Mouse (Mus musculus): Measurements from ENCODE around the gene Rsf1. TPM values are rescaled to one million over a fixed set of nuclear protein-coding genes. Genes with fewer than 3 reads are reported as not detected.
A peak's percentile ranks its signal among the peaks of the same experiment; 100 is the strongest.

Rsf1 gene
- polyA plus RNA-seq, 1 experiment: 3.3 TPM

GRCm38 (mm10) chr7:97707123-97707522, 127.4 kb downstream of the Rsf1 start:
- Histone ChIP-seq H3K4me1 (ENCODE audit: control insufficient read depth, insufficient read depth, low read length) (peaks cover 3% of the 10 kb centered on the region; the same call in 1 of the 2 replicates), H3K36me3 (ENCODE audit: control insufficient read depth, insufficient read depth, low read length) (peaks cover 2% of the 10 kb centered on the region; the same call in 1 of the 2 replicates), H3K27me3 (replicated peaks; ENCODE audit: control insufficient read depth, insufficient read depth, low read length) (no peaks in the 10 kb centered on the region), H3K4me3 (ENCODE audit: insufficient read depth, low read depth, low read length) (no peak overlapping the region), H3K27ac (ENCODE audit: insufficient read depth, low read depth, low read length) (no peak overlapping the region)
- peak; percentile 62 for DNase-seq
- TF ChIP-seq POLR2A (IDR thresholded peaks at IDR 0.05; ENCODE audit: low read depth, low read length): no peak
- no peak for TF ChIP-seq CTCF (conservative IDR thresholded peaks at IDR 0.05; ENCODE audit: insufficient read depth, insufficient read length, low read depth, low read length)
- WGBS: 48% methylated on average over 4 of the region's 4 CpGs

DNA sequence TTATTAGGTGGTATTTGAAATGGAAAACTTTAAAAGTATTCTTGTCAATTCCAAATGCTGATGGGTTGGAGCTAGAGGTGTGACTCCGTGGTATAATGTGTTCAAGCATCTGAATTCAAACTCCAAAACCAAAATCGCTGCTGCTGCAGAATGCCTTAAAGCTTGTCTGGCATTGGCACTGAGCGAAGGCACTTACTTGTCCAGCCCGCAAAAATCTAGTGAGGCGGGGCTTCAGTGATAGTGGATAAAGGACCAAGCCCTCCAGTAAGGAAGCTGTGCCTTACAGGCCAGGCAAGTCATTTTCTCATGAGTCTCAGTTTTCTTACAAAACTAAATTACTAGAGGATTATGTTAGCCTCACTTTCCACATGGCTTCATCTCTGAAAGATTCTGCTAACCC, 128.1 kb downstream of the Rsf1 start:
- Histone ChIP-seq H3K36me3 (ENCODE audit: control insufficient read depth, insufficient read depth, low read length) (peaks cover 2% of the 10 kb centered on the region; the same call in 1 of the 2 replicates), H3K4me3 (ENCODE audit: insufficient read depth, low read depth, low read length) (no peak overlapping the region), H3K27ac (ENCODE audit: insufficient read depth, low read depth, low read length) (no peak overlapping the region), H3K4me1 (ENCODE audit: control insufficient read depth, insufficient read depth, low read length) (peaks cover 3% of the 10 kb centered on the region; the same call in 1 of the 2 replicates), H3K27me3 (replicated peaks; ENCODE audit: control insufficient read depth, insufficient read depth, low read length) (no peaks in the 10 kb centered on the region)
- DNase-seq: no peak
- no peak for TF ChIP-seq CTCF (conservative IDR thresholded peaks at IDR 0.05; ENCODE audit: insufficient read depth, insufficient read length, low read depth, low read length)
- TF ChIP-seq POLR2A (IDR thresholded peaks at IDR 0.05; ENCODE audit: low read depth, low read length): no peak
- WGBS: 78% methylated on average over 5 of the region's 5 CpGs

DNA sequence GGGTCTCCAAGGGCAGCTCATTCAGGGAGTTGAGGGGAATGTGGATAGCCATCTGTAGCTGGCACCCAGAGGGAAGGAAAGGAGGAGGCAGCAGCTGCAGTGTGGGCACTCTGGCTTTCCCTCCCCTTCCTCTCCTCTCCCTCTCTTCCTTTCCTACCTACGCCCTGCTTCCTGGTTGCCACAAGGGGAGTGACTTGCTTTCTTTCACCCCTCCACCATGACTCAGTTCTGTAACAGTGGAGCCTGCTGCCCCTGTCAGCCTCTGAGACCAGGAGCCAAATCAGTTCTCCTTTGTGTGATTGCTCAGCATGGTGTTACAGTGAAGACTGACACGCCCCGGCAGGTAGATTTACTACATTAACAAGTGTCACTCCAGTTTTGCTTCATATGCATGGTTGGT, 129.5 kb downstream of the Rsf1 start:
- no peak overlapping the region for H3K27ac ChIP-seq (ENCODE audit: insufficient read depth, low read depth, low read length)
- H3K36me3 ChIP-seq (ENCODE audit: control insufficient read depth, insufficient read depth, low read length): peaks cover 3% of the 10 kb centered on the region
- 78% methylated on average over 3 of the region's 3 CpGs for WGBS
- no peak for DNase-seq
- TF ChIP-seq POLR2A (IDR thresholded peaks at IDR 0.05; ENCODE audit: low read depth, low read length) (no peak), CTCF (conservative IDR thresholded peaks at IDR 0.05; ENCODE audit: insufficient read depth, insufficient read length, low read depth, low read length) (no peak)
- no peaks in the 10 kb centered on the region for H3K27me3 ChIP-seq (replicated peaks; ENCODE audit: control insufficient read depth, insufficient read depth, low read length)
- no peak overlapping the region for H3K4me3 ChIP-seq (ENCODE audit: insufficient read depth, low read depth, low read length)
- H3K4me1 ChIP-seq (ENCODE audit: control insufficient read depth, insufficient read depth, low read length): peaks cover 3% of the 10 kb centered on the region; the same call in 1 of the 2 replicates

GRCm38 (mm10) chr7:97714651-97715050, 135.0 kb downstream of the Rsf1 start:
- no peak overlapping the region for H3K4me3 ChIP-seq (ENCODE audit: insufficient read depth, low read depth, low read length)
- no peak for DNase-seq
- WGBS: 96% methylated on average over 5 of the region's 5 CpGs
- H3K27me3 ChIP-seq (replicated peaks; ENCODE audit: control insufficient read depth, insufficient read depth, low read length): no peaks in the 10 kb centered on the region
- H3K27ac ChIP-seq (ENCODE audit: insufficient read depth, low read depth, low read length): no peak overlapping the region
- peaks cover 5% of the 10 kb centered on the region for H3K36me3 ChIP-seq (ENCODE audit: control insufficient read depth, insufficient read depth, low read length)
- TF ChIP-seq CTCF (conservative IDR thresholded peaks at IDR 0.05; ENCODE audit: insufficient read depth, insufficient read length, low read depth, low read length) (no peak), POLR2A (IDR thresholded peaks at IDR 0.05; ENCODE audit: low read depth, low read length) (no peak)
- no peaks in the 10 kb centered on the region for H3K4me1 ChIP-seq (ENCODE audit: control insufficient read depth, insufficient read depth, low read length)

GRCm38 (mm10) chr7:97717326-97717725, 137.6 kb downstream of the Rsf1 start:
- no peak for TF ChIP-seq POLR2A (IDR thresholded peaks at IDR 0.05; ENCODE audit: low read depth, low read length)
- Histone ChIP-seq H3K4me1 (ENCODE audit: control insufficient read depth, insufficient read depth, low read length) (no peaks in the 10 kb centered on the region), H3K27me3 (replicated peaks; ENCODE audit: control insufficient read depth, insufficient read depth, low read length) (no peaks in the 10 kb centered on the region), H3K4me3 (ENCODE audit: insufficient read depth, low read depth, low read length) (no peak overlapping the region), H3K36me3 (ENCODE audit: control insufficient read depth, insufficient read depth, low read length) (peaks cover 3% of the 10 kb centered on the region; the same call in 1 of the 2 replicates), H3K27ac (ENCODE audit: insufficient read depth, low read depth, low read length) (no peak overlapping the region)
- DNase-seq: no peak
- WGBS: 85% methylated on average over 1 of the region's 1 CpGs

DNA sequence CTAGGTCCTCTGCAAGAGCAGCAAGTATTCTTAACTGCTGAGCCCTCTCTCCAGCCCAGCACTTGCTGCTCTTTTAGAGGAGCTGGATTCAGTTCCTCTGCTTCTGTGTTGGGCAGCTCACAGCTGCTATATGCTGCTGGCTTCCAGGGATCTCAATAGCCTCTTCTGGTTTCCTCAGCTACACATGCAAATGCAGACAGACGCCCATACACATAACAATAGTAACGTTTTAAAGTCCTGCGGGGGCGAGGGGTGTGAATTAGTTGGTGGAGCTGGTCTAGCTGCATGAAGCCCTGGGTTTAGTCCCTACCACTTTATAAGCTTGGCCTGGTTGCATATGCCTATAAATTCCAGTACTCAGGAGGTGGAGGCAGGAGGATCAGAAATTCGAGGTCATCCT, 139.4 kb downstream of the Rsf1 start:
- TF ChIP-seq CTCF (conservative IDR thresholded peaks at IDR 0.05; ENCODE audit: insufficient read depth, insufficient read length, low read depth, low read length): no peak
- no peak for TF ChIP-seq POLR2A (IDR thresholded peaks at IDR 0.05; ENCODE audit: low read depth, low read length)
- no peak for DNase-seq
- H3K4me3 ChIP-seq (ENCODE audit: insufficient read depth, low read depth, low read length): no peak overlapping the region
- no peaks in the 10 kb centered on the region for H3K4me1 ChIP-seq (ENCODE audit: control insufficient read depth, insufficient read depth, low read length)
- 85% methylated on average over 5 of the region's 5 CpGs for WGBS
- no peaks in the 10 kb centered on the region for H3K27me3 ChIP-seq (replicated peaks; ENCODE audit: control insufficient read depth, insufficient read depth, low read length)
- no peak overlapping the region for H3K27ac ChIP-seq (ENCODE audit: insufficient read depth, low read depth, low read length)
- H3K36me3 ChIP-seq (ENCODE audit: control insufficient read depth, insufficient read depth, low read length): peaks cover 1% of the 10 kb centered on the region; the same call in 1 of the 2 replicates

GRCm38 (mm10) chr7:97720109-97720508, 140.4 kb downstream of the Rsf1 start:
- 84% methylated on average over 5 of the region's 5 CpGs for WGBS

More at GRCm38 (mm10) chr7:97720109-97720508, 140.4 kb downstream of the Rsf1 start:
- no peaks in the 10 kb centered on the region for H3K27me3 ChIP-seq (replicated peaks; ENCODE audit: control insufficient read depth, insufficient read depth, low read length)
- H3K36me3 ChIP-seq (ENCODE audit: control insufficient read depth, insufficient read depth, low read length): no peaks in the 10 kb centered on the region; the same call in 1 of the 2 replicates
- DNase-seq: no peak
- TF ChIP-seq CTCF (conservative IDR thresholded peaks at IDR 0.05; ENCODE audit: insufficient read depth, insufficient read length, low read depth, low read length): 0 out of 2 replicates have a peak, but pooled peaks have one; percentile 13
- no peak for TF ChIP-seq POLR2A (IDR thresholded peaks at IDR 0.05; ENCODE audit: low read depth, low read length)
- no peak overlapping the region for H3K27ac ChIP-seq (ENCODE audit: insufficient read depth, low read depth, low read length)
- H3K4me1 ChIP-seq (ENCODE audit: control insufficient read depth, insufficient read depth, low read length): no peaks in the 10 kb centered on the region
- no peak overlapping the region for H3K4me3 ChIP-seq (ENCODE audit: insufficient read depth, low read depth, low read length)
